Mouse (Mus musculus): ENCODE measurements around the gene Vamp2.

DNA sequence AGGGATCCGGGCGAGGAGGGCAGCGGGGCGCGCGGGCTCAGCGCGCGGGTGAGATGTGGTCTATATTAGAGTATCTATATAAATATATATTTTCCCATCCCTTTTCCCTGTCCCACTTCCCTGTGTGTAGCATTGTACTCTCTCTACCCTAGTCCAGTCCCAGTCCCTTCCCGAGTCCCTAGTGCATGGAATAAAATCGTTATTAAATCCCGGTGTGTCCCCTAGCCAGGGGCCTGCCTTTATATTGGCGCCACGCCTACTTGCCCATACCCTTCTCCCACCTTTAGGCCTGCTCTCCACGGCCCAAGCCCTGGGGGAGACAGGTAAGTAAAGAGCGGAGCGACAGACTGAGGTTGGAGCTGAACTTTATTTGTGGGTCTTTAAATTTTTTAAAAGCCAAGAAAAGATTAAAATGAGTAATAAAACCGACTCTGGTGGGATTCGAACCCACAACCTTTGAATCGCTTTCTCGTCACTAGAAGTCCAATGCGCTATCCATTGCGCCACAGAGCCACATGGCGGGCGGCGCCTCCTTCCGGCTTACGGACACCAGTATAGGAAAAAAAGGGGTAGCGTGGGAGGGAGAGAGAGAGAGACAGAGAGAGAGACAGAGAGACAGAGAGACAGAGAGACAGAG is 34.9 kb downstream of the Vamp2 start:
- TF ChIP-seq CTCF (IDR thresholded peaks at IDR 0.05; ENCODE audit: control insufficient read depth, insufficient read depth, low read length) (no peak), POLR2A (IDR thresholded peaks at IDR 0.05; ENCODE audit: borderline replicate concordance, control insufficient read depth, low read depth, low read length) (no peak)

Data from bone marrow, adult 2 months (tissue).